Mouse (Mus musculus) adipocyte (in vitro differentiated cells): ENCODE results near the gene Suz12.

Source experiments
- DNase-seq: peaks from one replicate; pipeline ENCODE4 v3.0.0-alpha.2; 2016; ENCODE audit warnings: low spot score

Gene Suz12

GRCm38 (mm10) chr11:80075608-80076277 lies 82.8 kb downstream of the Suz12 start:
- no peak for DNase-seq

DNA sequence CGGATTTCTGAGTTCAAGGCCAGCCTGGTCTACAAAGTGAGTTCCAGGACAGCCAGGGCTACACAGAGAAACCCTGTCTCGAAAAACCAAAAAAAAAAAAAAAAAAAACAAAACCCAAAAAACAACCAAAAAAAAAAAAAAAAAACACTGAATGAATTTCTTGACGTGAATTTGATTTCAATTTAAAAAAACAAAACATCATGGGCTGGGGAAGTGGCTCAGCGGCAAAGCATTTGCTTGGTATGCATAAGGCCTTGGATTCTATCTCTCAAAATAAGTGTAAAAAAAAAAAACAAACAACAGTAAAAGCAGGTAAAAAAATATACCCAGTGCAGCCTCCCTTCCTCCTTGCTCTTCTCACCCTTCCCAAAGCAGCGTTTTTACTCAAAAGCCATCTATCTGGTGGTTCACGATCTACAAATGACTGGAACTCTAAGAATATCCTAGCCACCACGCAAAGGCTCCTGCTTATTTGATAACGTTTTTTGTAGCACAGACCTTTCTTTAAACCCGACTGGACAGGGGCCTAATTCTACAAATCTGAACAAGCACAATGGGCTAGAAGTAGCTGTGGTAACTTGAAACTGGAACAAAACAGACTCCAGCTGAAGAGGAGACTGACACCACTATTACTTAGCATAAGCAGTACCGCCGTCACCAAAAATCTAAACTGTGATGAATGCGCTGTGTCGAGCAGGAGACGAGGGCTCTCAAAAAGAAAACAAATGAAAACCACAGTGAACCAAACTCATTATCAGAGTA lies 85.1 kb downstream of the Suz12 start:
- DNase-seq, result no peak

GRCm38 (mm10) chr11:80078831-80079230 lies 85.9 kb downstream of the Suz12 start:
- no peak for DNase-seq

DNA sequence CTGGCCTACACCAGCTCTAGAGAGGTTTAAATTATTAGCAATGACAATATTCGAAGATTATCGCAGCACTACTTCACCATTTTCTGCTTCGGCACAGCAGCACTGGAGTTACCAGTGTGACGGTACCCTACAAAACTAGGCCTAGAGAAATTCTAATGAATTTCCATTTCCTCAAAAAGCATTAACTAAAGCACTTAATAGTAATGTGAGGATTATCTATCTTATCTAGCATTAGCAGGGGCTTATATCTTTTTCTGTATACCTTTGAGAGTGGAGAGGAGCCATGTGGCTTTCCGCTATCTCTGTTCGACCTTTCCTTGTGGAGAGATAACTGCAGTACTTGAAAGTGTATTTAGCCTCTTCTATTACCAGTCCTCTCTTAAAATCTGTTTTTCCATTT lies 86.8 kb downstream of the Suz12 start:
- no peak for DNase-seq

GRCm38 (mm10) chr11:80080381-80080825 lies 87.5 kb downstream of the Suz12 start:
- DNase-seq, result peak; percentile 24

DNA sequence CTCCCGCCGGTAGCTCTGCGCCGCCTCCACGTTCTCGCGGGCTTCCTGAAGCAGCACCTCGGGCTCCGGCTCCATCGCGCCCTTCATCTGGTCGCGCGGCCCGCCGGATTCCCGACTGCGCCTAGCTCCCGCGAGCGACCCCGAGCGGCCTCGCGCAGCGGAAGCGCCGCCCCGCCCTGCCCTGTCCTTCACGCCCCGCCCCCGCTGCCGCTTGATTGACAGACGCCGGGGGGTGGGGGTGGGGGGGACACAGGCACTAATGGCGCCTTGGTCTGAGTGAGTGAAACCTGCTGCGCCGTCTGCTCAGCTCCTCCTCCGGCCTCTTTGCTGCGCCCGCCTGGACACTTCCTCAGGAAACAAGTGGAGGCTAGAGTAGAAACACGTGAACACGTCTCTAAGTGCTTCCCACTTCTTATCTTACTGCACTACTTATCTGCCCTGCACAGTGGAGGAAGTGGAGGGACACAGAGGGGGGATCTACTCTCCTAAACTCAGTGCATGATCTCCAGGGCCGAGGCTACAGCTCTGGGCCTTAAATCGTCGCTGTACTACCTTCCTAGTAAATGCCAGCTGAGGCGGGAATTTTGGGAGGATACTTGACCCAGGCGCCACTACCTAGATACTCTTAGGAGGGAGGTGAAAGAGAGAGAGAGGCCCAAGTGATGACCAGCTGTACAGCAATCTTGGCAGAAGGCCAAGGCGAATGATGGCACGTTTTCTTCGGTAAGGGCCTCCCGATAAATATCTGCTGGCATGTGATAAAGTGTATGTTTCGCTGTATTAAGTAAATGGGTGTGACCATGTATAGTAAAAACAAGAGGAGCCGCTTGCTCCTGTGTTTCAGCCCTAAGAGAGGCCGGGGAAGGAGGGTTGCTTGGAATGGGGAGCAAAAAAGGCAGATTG lies 88.2 kb downstream of the Suz12 start, which contains the start of gene Crlf3:
Crlf3 (minus strand) TSS at position 166 of the 903 bp plus-strand sequence.
- DNase-seq, result peak; percentile 90

DNA sequence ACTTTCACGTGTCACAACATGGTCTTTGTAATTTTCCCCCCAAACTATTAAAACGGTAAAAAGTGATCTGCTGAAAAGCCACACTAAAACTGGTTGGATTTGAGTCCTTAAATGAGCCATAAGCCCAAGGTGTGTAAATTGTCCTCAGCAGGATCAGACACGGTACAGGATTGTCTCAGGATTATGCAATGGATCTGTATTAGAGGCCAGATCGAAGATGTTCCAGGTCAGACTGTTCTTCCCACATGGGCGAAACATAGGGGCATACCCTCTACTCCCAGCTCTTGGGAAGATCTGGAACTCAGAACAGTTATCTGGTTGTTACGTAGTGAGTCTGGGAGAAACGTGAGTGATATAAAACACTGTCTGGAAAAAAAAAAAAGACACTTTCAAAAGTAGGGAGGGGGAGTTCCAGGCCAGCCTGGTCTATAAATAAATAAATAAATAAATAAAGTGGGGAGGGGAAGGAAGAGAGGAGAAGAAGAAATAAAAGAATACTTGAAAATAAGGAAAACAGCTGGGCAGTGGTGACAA lies 88.9 kb downstream of the Suz12 start:
- DNase-seq, result no peak
